Mouse (Mus musculus) thymus, postnatal 10 days (tissue): Measurements from ENCODE around the gene Sbds.

Source experiments
- DNase-seq, 2 experiments: peaks; one replicate each; pipeline ENCODE4 v3.0.0; 2021; ENCODE audit warnings: low spot score in 2 of 2

The Sbds gene

DNA sequence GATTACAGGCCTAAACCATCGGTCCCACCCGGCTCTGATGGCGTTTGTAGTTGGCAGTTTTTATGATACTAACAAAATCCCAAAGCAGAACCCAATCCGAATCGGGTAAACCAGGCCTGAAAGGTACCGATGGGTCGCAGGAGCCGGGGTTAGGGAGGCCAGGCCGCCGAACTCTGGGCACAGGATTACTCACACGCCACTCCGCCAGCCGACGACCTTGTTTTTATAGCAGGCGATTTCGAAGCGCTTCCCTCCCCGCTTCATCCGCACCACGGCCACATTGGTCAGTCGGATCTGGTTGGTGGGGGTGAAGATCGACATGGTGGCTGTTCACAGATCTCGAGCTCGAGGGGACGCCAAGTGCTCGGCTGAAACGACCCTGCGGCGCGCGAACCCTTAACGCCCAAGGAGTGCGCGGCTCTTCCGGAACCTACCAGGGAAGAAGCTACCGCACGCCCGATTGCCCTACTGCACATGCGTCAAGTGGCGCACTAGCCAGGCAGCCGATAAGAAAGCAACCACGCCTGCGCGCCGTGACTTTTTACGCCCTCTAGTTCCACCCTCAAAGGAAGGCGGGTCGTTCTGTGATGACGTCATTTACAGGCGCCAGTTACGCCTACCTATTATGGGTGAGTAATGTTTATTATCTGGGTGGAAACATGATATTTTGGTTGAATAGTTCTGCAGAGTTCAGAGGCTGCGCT is at the start of gene Sbds, which contains the start of gene Tyw1:
TSS of gene Sbds (minus strand) at position 514 of the 704 bp plus-strand sequence.
TSS of gene Tyw1 (plus strand) at position 603 of the 704 bp plus-strand sequence.
- peak; percentile 96 for DNase-seq

GRCm38 (mm10) chr5:130303611-130304010 is 48.3 kb upstream of the Sbds start:
- no peak for DNase-seq

- no peak for DNase-seq
These were observed 44.2 kb upstream of the Sbds start for GRCm38 (mm10) chr5:130299526-130299925.

DNA sequence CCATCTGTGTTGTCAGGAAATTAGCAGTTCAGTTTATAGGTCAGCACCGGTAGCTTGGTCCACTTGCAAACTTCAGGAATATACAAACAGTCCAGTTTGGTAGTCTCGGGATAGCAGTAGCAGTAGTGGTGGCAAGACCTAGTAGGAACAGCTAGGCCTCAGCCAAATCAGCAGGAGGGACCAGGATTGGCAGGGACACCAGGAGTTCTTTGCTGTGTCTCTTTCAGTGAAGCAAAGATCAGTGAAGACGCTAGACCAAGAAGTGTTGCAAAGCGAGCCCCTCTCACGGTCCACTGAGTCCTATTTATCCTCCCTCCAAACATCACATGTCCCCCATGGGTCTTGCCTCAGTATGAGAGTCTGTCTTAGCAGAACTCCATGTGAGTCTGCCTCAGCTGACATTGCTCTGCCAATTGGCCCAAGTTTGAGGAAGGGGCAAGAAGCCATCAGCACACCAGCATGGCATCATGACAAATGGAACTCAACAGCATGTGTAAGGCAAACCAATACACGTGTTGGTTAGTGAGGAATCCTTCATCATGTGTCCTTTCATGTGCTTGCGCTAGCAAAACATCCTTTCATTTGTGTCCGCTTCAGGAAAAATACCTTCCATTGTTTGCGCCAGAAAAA is 43.6 kb upstream of the Sbds start:
- DNase-seq, result no peak

GRCm38 (mm10) chr5:130296071-130296470 is 40.7 kb upstream of the Sbds start:
- no peak for DNase-seq

DNA sequence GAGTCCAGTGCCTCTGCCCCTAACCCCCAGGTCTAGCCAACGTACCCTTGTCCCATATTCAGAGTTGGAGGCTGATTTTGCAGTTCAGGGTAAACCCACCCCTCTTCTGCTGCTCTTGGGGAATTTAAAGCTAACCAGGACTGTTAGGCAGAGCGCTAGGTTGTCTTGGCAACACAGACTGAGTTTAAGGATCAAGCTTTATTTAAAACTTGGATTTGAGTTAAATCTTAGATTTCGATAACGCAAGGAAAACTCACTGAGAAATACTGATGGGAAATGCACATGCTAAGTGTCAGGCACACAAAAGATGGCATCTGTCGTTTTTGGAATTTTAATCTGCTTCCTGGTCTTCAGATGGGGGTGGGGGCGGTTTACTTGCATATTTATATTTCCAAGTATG is 39.3 kb upstream of the Sbds start:
- DNase-seq, result no peak

DNA sequence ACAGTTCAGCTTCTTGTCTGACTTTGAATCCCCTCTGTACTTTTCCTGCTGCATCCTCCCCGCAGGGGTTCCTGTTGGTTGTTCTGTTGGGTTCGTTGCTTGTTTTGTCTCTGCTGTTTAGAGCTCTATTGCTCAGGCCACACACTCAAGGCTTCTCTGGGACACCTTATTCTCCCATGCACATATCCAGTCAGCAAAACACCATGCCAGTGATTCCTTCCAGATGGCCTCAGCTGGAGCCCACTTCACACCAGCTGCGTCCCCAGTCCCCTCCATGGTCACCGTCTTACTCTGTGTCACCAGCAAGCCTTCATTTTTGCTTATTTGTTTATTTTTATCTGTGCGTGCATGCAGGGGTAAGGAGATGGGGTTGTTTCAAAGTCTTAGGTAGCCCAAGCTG is 38.6 kb upstream of the Sbds start:
- no peak for DNase-seq

- no peak for DNase-seq
These were observed 37.6 kb upstream of the Sbds start for GRCm38 (mm10) chr5:130292976-130293375.

- no peak for DNase-seq
These were observed 35.4 kb upstream of the Sbds start for GRCm38 (mm10) chr5:130290775-130291174.

GRCm38 (mm10) chr5:130290242-130290641 is 34.9 kb upstream of the Sbds start:
- no peak for DNase-seq

DNA sequence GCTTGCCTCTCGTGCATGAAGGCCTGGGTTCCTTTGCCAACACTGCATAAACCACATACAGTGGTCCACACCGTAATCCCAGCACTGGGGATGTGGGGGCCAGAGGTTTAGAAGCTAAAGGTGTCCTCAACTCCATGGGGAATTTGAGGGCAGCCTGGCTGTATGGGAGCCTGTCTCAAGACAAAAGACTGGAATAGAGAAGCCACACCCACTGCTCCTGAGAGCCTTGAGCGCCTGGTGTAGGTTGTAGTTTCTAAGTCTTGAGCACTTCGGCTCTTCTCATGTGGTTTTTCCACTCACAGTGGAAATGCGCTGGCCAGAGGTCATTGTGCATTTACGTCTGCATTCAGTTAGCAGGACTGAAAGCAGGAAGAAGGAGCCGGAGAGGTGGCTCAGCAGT is 32.8 kb upstream of the Sbds start:
- no peak for DNase-seq

GRCm38 (mm10) chr5:130283079-130283732 is 27.9 kb upstream of the Sbds start:
- no peak for DNase-seq

DNA sequence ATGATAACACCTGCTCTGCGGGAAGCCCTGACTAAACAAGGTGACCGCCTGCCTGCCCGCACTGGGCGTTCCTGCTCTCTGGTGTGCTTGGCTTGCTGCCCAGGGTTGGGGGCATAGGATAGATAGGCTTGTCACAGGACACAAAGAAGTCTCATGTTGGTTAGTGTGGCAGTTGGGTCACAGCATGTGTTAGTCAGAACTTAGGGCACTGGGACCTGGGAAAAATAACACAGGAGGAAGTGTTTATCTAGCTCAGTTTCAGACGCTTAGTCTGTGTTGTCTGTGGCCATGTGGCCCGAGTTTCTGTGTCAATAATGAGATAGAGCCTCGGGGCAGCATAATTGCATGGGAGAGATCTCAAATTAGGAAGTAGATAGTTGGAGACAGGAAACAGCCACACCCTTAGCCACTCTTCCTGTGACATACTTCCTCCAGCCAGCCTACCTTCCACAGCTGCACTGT is 22.7 kb upstream of the Sbds start:
- DNase-seq, result no peak

DNA sequence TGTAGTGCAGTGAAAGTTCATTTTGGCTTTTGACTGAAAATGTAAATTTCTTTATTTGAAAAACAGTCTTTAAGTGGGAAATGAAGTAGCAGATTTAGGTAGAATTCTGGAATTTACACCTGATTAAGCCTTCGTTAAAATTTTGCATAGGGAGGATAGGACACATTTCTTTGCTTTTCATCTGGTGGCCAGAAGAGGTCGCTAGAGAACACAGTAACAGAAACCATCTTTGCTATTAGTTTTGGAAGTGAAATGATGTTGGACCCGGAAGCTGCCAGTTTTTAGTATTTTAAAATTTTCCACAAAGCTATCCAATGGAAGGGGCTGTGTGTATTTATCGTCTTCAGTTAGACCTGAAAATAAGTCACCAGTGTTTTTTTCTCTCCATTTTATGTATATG is 20.2 kb upstream of the Sbds start:
- DNase-seq, result peak in 1 of 2 experiments; percentile 20

DNA sequence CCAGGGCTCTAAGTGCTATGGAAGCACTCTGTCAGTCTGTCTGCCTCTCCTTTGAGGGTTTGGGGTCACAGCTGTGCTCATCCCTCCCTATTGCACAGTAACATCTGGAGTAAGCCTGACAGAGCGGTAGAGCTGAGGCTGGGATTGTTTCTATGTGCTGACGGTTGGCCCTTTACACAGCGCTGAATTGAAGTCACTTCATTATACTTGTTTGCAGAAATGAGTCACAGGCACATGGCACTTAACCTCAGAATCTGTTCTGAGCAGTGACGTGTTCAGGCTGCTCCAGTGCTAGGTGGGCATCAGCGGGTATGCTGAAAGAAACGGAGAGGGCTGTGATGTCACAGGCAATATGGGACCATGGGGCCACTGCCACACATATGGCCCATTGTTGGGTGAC is 17.7 kb upstream of the Sbds start:
- no peak for DNase-seq

GRCm38 (mm10) chr5:130272344-130272743 is 17.0 kb upstream of the Sbds start:
- DNase-seq, result no peak

DNA sequence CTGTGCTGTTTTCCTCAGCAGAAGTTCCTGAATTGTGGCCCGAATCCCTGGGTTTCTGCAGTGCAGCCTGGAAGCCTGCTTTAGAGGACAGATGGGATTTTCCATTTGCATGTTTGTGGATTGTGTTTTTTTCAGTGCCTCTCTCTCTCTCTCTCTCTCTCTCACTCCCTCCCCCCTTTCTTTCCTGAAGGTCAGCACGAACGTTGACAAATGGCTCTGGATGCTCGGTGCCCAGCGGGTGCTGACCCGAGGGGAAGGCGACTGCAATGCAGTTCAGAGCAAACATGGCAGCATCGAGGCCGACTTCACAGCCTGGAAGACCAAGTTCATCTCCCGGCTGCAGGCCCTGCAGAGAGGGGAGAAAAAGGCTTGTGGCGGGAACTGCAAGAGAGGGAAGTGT is 13.6 kb upstream of the Sbds start:
- DNase-seq, result no peak

DNA sequence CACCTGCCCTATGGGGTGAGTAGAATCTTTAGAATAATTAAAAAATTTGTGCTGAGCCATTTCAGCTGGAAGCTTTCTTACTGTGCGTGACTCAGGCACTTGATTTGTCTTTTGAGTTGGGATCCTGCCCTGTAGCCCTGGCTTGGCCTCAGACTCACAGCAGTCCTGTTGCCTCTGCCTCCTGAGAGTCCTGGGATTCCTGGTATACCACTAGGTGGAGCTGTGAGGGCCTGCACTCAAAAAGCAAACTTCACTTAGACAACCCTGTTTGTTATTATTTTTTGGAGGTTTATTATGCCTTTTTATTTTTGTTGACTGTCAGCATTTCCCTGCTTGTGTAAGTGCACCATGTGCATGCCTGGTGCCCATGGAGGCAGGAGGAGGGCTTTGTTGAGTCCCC is 12.0 kb upstream of the Sbds start:
- peak in 1 of 2 experiments; percentile 26 for DNase-seq

DNA sequence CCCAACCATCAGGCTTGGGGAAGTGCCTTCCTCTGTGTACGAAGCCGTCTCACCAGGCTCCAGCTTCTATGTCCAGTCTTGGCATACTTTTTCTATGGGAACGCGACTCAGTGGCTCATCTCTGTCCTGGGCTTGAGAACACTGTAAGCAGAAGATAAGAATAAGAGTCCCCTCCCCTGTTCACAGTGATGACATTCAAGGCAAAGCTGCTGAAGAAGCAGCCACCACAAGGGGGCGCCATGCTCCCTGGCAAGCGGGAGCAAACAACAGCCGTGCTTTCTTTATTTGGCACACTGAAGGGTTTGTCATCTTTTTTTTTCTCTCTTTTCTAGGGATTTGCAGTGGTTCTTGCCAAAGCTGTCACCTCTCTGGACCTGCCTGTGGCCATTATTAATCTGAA is 11.3 kb upstream of the Sbds start:
- peak in 1 of 2 experiments; percentile 47 for DNase-seq

DNA sequence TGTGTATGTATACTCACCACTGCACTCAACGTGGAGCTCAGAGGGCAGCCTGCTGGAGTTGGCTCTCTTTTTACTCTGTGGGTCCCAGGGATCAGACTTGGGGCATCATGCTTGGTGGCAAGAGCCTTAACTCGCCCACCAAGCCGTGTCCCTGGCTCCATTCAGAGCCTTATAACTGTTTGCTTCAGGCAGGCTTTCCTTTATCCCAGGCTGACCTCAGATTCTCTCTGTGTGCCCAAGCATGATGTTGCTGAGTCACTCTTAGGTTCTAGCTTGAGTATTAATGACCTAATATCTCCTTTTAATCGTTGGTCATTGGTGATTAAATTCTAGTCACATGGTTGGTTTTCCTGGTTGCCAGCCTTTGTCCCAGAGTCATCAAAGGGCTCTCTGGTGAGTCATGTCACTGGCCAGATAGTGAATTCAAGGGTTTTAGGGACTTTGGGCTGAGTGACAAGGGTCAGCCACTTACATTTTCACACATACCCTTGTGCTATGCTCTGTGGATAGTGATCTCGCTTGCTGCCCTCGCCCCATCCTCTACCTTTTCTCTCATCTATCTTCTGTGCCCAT is 9.2 kb upstream of the Sbds start:
- no peak for DNase-seq

DNA sequence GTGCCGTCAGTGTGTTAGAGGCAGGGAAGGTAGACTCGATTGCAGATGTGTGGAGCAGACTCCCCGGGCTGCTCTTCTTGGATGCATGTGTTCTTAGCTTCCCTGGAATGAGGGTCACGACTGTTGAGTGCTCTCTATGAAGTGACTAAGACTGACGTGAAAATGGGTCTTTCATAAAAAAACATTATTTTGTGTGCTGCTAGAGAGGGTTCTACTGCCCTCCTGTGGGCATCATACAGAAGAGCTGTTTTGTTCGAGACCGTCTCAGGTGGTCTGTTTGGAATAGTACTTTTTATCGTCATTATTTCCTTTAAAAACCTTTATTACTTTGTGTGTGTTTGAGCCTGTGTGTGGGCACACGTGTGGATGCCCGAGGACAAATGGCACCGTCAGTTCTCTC is 8.1 kb upstream of the Sbds start:
- no peak for DNase-seq

GRCm38 (mm10) chr5:130257303-130257702 is 2.0 kb upstream of the Sbds start:
- peak in 1 of 2 experiments; percentile 15 for DNase-seq
